Mouse (Mus musculus) stomach, embryonic 16.5 days (tissue): Measurements from ENCODE around the gene Ugt1a10. TPM values are rescaled to one million over a fixed set of nuclear protein-coding genes. Genes with fewer than 3 reads are reported as not detected.
A peak's percentile ranks its signal among the peaks of the same experiment; 100 is the strongest.

ENCODE experiments used
- ATAC-seq: fragments of 200-750 bp; cut with Nextera tagmentation; 2 replicates; pipeline ENCODE4 v1.8.0; 2017; ENCODE audit warnings: moderate number of reproducible peaks, moderate TSS enrichment; ENCODE audit not compliant: insufficient read depth, low FRiP score
- H3K27ac ChIP-seq: fragments of 300-500 bp; sonication (generic); 2 replicates; pipeline ENCODE4 v1.5.1; 2014; ENCODE audit warnings: low read length
- H3K27me3 ChIP-seq: fragments of 300-500 bp; sonication (generic); 2 replicates; pipeline ENCODE4 v1.6.1; 2014; ENCODE audit warnings: low read length, control low read depth, mixed read lengths; ENCODE audit not compliant: control insufficient read depth, insufficient read depth
- H3K36me3 ChIP-seq: fragments of 300-500 bp; sonication (generic); 2 replicates; pipeline ENCODE4 v1.6.1; 2014; ENCODE audit warnings: low read length; ENCODE audit not compliant: control insufficient read depth, insufficient read depth
- H3K4me1 ChIP-seq: fragments of 300-500 bp; sonication (generic); 2 replicates; pipeline ENCODE4 v1.6.1; 2014; ENCODE audit warnings: low read length, control low read depth, mixed read lengths; ENCODE audit not compliant: control insufficient read depth, insufficient read depth
- H3K4me2 ChIP-seq: fragments of 300-500 bp; sonication (generic); 2 replicates; pipeline ENCODE4 v1.6.1; 2014; ENCODE audit warnings: low read depth, low read length, mixed read lengths
- H3K4me3 ChIP-seq: fragments of 300-500 bp; sonication (generic); replicated peaks from 2 replicates; pipeline ENCODE4 v1.5.1; 2014; ENCODE audit warnings: mild to moderate bottlenecking, low read length
- H3K9ac ChIP-seq: fragments of 300-500 bp; sonication (generic); 2 replicates; pipeline ENCODE4 v1.6.1; 2014; ENCODE audit warnings: low read length
- H3K9me3 ChIP-seq: fragments of 300-500 bp; sonication (generic); replicated peaks from 2 replicates; pipeline ENCODE4 v1.6.1; 2016; ENCODE audit warnings: low read length, control low read depth; ENCODE audit not compliant: control insufficient read depth
- WGBS: fragments of 180-500 bp; shearing (Covaris S2); extraction: QIAGEN DNeasy Blood & Tissue Kit; methylation state at CpG from one replicate; pipeline ENCODE4 v1.1.7; 2014; 5-methylcytosine and 5-hydroxymethylcytosine counted together
- polyA plus RNA-seq: library from polyadenylated mRNA; unstranded; fragments of >200 nt; fragmentation: Nextera tagmentation; extraction: Ambion mirVana; gene quantifications from 2 replicates; pipeline ENCODE4 v1.2.1, GENCODE M21; 2015

Gene Ugt1a10
- polyA plus RNA-seq, 1 experiment from 2014 or later = not detected

GRCm38 (mm10) chr1:88260604-88261377, 205.6 kb downstream of the Ugt1a10 start:
- H3K4me2 ChIP-seq = no peak overlapping the region
- 79% methylated on average over 10 of the region's 10 CpGs for WGBS
- H3K9ac ChIP-seq = no peak overlapping the region
- no peaks in the 10 kb centered on the region for H3K27me3 ChIP-seq
- no peak overlapping the region for H3K4me3 ChIP-seq
- H3K9me3 ChIP-seq = no peaks in the 10 kb centered on the region
- ATAC-seq = no peak
- H3K4me1 ChIP-seq = peaks cover 18% of the 10 kb centered on the region
- H3K27ac ChIP-seq = no peak overlapping the region
- H3K36me3 ChIP-seq = peaks cover 56% of the 10 kb centered on the region

- H3K4me2 ChIP-seq = no peak overlapping the region
- no peak overlapping the region for H3K9ac ChIP-seq
- WGBS = 85% methylated on average over 7 of the region's 7 CpGs
- peaks cover 65% of the 10 kb centered on the region for H3K36me3 ChIP-seq
- H3K4me3 ChIP-seq = no peak overlapping the region
- H3K4me1 ChIP-seq = peaks cover 18% of the 10 kb centered on the region
- no peak for ATAC-seq
- no peaks in the 10 kb centered on the region for H3K27me3 ChIP-seq
- peak overlapping the region; percentile 7 for H3K27ac ChIP-seq
- H3K9me3 ChIP-seq = no peaks in the 10 kb centered on the region
Measured at GRCm38 (mm10) chr1:88261706-88262105, 206.5 kb downstream of the Ugt1a10 start.

- no peak overlapping the region for H3K4me3 ChIP-seq
- H3K4me1 ChIP-seq = peaks cover 18% of the 10 kb centered on the region
- H3K4me2 ChIP-seq = no peak overlapping the region
- peaks cover 71% of the 10 kb centered on the region for H3K36me3 ChIP-seq
- 47% methylated on average over 4 of the region's 4 CpGs for WGBS
- ATAC-seq = peak; percentile 51
- H3K27me3 ChIP-seq = no peaks in the 10 kb centered on the region
- H3K27ac ChIP-seq = peak overlapping the region; percentile 12
- H3K9me3 ChIP-seq = no peaks in the 10 kb centered on the region
- H3K9ac ChIP-seq = no peak overlapping the region
Measured at GRCm38 (mm10) chr1:88262255-88262654, 207.1 kb downstream of the Ugt1a10 start.

GRCm38 (mm10) chr1:88262961-88263360, 207.8 kb downstream of the Ugt1a10 start:
- Histone ChIP-seq H3K27me3 (no peaks in the 10 kb centered on the region), H3K4me2 (no peak overlapping the region), H3K4me3 (no peak overlapping the region), H3K9me3 (no peaks in the 10 kb centered on the region), H3K27ac (peak overlapping the region; percentile 12; the same call in 1 of the 2 replicates), H3K36me3 (peaks cover 78% of the 10 kb centered on the region), H3K4me1 (peaks cover 18% of the 10 kb centered on the region), H3K9ac (no peak overlapping the region)
- no peak for ATAC-seq
- 66% methylated on average over 6 of the region's 6 CpGs for WGBS

GRCm38 (mm10) chr1:88263778-88264177, 208.6 kb downstream of the Ugt1a10 start:
- no peak overlapping the region for H3K9ac ChIP-seq
- H3K9me3 ChIP-seq = no peaks in the 10 kb centered on the region
- H3K4me1 ChIP-seq = peaks cover 18% of the 10 kb centered on the region
- H3K36me3 ChIP-seq = peaks cover 86% of the 10 kb centered on the region
- H3K4me3 ChIP-seq = no peak overlapping the region
- no peak overlapping the region for H3K27ac ChIP-seq
- no peak for ATAC-seq
- 89% methylated on average over 5 of the region's 5 CpGs for WGBS
- H3K27me3 ChIP-seq = no peaks in the 10 kb centered on the region
- no peak overlapping the region for H3K4me2 ChIP-seq

GRCm38 (mm10) chr1:88264237-88264868, 209.2 kb downstream of the Ugt1a10 start:
- Histone ChIP-seq H3K9me3 (no peaks in the 10 kb centered on the region), H3K27ac (no peak overlapping the region), H3K36me3 (peaks cover 92% of the 10 kb centered on the region), H3K27me3 (no peaks in the 10 kb centered on the region), H3K4me1 (peaks cover 16% of the 10 kb centered on the region), H3K4me3 (no peak overlapping the region), H3K4me2 (no peak overlapping the region), H3K9ac (no peak overlapping the region)
- no peak for ATAC-seq
- WGBS = 83% methylated on average over 7 of the region's 7 CpGs

- Histone ChIP-seq H3K27me3 (no peaks in the 10 kb centered on the region), H3K4me2 (no peak overlapping the region), H3K9ac (no peak overlapping the region), H3K27ac (no peak overlapping the region), H3K9me3 (no peaks in the 10 kb centered on the region), H3K4me1 (peaks cover 12% of the 10 kb centered on the region; the same call in 1 of the 2 replicates), H3K36me3 (peaks cover 92% of the 10 kb centered on the region), H3K4me3 (no peak overlapping the region)
- 78% methylated on average over 4 of the region's 4 CpGs for WGBS
- no peak for ATAC-seq
Measured at GRCm38 (mm10) chr1:88264869-88265240, 209.7 kb downstream of the Ugt1a10 start.

- no peak overlapping the region for H3K27ac ChIP-seq
- H3K9me3 ChIP-seq = no peaks in the 10 kb centered on the region
- no peak overlapping the region for H3K9ac ChIP-seq
- peaks cover 89% of the 10 kb centered on the region for H3K36me3 ChIP-seq
- ATAC-seq = no peak
- peaks cover 9% of the 10 kb centered on the region; the same call in 1 of the 2 replicates for H3K4me1 ChIP-seq
- no peak overlapping the region for H3K4me3 ChIP-seq
- H3K27me3 ChIP-seq = no peaks in the 10 kb centered on the region
- no peak overlapping the region for H3K4me2 ChIP-seq
- WGBS = 89% methylated on average over 13 of the region's 13 CpGs
Measured at GRCm38 (mm10) chr1:88266123-88266522, 210.9 kb downstream of the Ugt1a10 start.

GRCm38 (mm10) chr1:88267489-88267888, 212.3 kb downstream of the Ugt1a10 start:
- Histone ChIP-seq H3K4me2 (no peak overlapping the region), H3K9ac (no peak overlapping the region), H3K27me3 (no peaks in the 10 kb centered on the region), H3K27ac (no peak overlapping the region), H3K36me3 (peaks cover 84% of the 10 kb centered on the region), H3K4me1 (peaks cover 2% of the 10 kb centered on the region; the same call in 1 of the 2 replicates), H3K4me3 (no peak overlapping the region), H3K9me3 (no peaks in the 10 kb centered on the region)
- WGBS = 91% methylated on average over 6 of the region's 6 CpGs
- no peak for ATAC-seq
